Mouse (Mus musculus): ENCODE measurements around the gene Rad51d. TPM values are rescaled to one million over a fixed set of nuclear protein-coding genes. Genes with fewer than 3 reads are reported as not detected.

The Rad51d gene
- total RNA-seq, 1 experiment from 2014 or later, result 17.1 TPM

DNA sequence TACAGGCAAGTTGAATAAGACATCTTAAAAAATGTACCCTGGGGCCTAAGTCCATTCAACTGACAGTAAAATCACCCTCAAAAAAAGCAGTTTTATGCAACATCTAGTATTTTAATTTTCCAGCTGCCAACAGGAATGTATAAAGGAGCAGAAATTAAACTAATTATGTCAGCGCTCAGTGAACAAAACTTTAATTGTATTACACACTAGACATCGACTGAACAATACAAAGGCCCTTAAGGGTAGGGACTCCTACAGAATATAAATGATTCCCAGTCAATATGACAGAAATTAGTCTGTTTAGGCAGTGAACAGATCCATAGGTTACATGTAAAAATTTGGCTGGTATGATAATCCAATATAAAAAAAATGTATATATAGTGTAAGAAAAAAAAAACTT is 27.4 kb downstream of the Rad51d start:
- ATAC-seq (replicated peaks; ENCODE audit: insufficient number of reproducible peaks, low FRiP score, low TSS enrichment, poor library complexity, severe bottlenecking), result no peak

DNA sequence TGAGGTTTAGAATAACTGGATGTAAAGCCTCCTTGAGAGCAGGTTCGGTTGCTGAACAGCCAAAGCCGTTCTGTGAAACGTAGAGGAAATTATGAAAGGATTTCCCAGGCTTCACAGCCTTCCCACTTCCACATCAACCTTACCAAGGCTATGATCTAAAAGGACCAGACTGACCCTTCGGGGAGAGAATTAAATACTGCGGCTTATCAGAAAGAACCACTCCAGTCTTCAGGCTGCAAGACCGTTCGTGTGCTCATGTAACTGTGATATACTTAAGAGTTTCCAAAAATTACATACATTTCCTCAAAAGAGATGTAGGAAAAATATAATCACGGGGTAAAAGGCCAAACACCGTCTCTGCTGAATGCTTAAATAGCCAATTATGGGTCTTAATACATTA is 27.8 kb downstream of the Rad51d start:
- ATAC-seq (replicated peaks; ENCODE audit: insufficient number of reproducible peaks, low FRiP score, low TSS enrichment, poor library complexity, severe bottlenecking), result no peak

GRCm38 (mm10) chr11:82861558-82861957 is 28.9 kb downstream of the Rad51d start:
- ATAC-seq (replicated peaks; ENCODE audit: insufficient number of reproducible peaks, low FRiP score, low TSS enrichment, poor library complexity, severe bottlenecking), result no peak

DNA sequence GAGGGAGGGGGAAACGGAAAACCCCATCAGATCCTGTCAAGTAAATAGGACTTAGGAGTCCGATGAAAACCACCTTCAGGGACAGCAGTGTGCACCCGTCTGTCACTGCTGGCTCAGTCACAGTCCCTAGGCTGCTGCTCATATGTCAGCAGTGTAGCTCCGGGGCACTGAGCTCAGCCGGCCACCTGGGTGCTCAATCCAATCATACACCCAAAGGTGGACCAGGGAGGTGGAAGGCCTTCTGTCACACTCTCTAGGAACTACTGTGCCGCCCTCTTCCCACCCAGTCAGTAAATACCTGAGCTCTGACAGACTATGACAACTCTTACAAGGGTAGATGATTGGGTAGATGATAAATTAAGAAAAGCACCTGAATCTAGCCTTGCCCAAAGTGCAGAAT is 29.7 kb downstream of the Rad51d start:
- ATAC-seq (replicated peaks; ENCODE audit: insufficient number of reproducible peaks, low FRiP score, low TSS enrichment, poor library complexity, severe bottlenecking), result no peak

DNA sequence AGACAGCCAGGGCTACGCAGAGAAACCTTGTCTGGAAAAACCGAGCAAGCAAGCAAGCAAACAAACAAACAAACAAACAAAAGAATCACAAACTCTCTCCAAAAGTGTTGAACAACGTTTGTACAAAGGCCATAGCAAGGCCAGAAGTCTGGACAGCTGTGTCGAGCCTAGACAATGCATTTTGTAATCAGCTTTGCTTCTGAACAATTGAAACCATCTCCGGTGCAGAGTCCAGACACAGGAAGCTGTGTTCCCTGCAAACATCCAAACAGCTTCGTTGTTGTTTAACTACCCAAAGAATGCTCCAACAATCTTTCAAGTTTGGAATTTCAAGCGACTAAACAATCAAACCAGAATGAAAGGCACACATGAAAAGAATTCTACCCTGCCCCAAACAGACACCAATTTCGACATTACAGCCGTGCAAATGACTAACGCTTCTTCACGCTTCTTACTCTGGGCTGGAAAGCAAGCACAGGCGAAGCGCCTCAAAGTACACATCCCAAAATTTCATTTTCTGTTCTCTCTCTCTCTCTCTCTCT is 33.0 kb downstream of the Rad51d start:
- no peak for ATAC-seq (replicated peaks; ENCODE audit: insufficient number of reproducible peaks, low FRiP score, low TSS enrichment, poor library complexity, severe bottlenecking)

GRCm38 (mm10) chr11:82856032-82856431 is 34.4 kb downstream of the Rad51d start:
- ATAC-seq (replicated peaks; ENCODE audit: insufficient number of reproducible peaks, low FRiP score, low TSS enrichment, poor library complexity, severe bottlenecking), result no peak

- no peak for ATAC-seq (replicated peaks; ENCODE audit: insufficient number of reproducible peaks, low FRiP score, low TSS enrichment, poor library complexity, severe bottlenecking)
These were observed 35.0 kb downstream of the Rad51d start for GRCm38 (mm10) chr11:82855327-82855973.

- no peak for ATAC-seq (replicated peaks; ENCODE audit: insufficient number of reproducible peaks, low FRiP score, low TSS enrichment, poor library complexity, severe bottlenecking)
These were observed 36.3 kb downstream of the Rad51d start for GRCm38 (mm10) chr11:82854111-82854510.

GRCm38 (mm10) chr11:82852958-82853357 is 37.5 kb downstream of the Rad51d start:
- ATAC-seq (replicated peaks; ENCODE audit: insufficient number of reproducible peaks, low FRiP score, low TSS enrichment, poor library complexity, severe bottlenecking), result no peak

DNA sequence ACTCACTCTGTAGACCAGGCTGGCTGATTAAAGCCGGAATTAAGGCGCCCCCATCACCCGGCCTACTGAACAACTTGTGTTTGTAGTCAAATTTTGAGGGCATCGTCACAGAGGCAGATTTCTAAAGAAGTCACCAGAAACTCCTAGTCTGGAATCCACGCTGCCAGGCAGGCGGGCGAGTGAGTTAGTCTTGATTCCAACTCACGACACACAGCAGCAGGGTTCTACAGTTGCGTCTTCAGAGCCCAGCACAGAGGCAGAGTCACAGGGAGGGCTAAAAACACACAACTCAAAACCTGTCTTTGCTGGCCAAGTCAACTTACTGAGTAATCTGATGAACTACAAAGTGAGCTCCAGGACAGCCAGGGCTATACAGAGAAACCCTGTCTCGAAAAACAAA is 37.9 kb downstream of the Rad51d start:
- no peak for ATAC-seq (replicated peaks; ENCODE audit: insufficient number of reproducible peaks, low FRiP score, low TSS enrichment, poor library complexity, severe bottlenecking)

DNA sequence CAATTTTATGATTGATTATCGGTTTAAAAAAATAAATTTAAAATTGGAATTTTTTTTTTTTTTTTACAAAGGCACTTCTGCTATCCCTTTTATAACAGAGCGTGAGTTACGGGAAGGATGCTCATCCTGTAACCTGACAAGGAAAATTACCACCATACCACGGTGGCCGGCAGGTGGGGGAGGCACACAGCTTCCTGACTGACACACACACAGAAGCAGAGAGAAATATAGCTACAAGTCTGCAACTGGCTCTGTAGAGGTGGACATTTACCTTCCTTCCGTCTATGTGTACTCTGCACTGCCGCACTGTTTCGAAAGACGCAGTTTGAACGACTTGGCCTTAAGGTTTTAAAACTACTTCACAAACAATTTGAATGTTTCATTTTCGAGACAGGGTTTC is 38.3 kb downstream of the Rad51d start:
- ATAC-seq (replicated peaks; ENCODE audit: insufficient number of reproducible peaks, low FRiP score, low TSS enrichment, poor library complexity, severe bottlenecking), result no peak

- ATAC-seq (replicated peaks; ENCODE audit: insufficient number of reproducible peaks, low FRiP score, low TSS enrichment, poor library complexity, severe bottlenecking), result no peak
These were observed 40.2 kb downstream of the Rad51d start for GRCm38 (mm10) chr11:82850259-82850658.

- ATAC-seq (replicated peaks; ENCODE audit: insufficient number of reproducible peaks, low FRiP score, low TSS enrichment, poor library complexity, severe bottlenecking), result no peak
These were observed 42.8 kb downstream of the Rad51d start for GRCm38 (mm10) chr11:82847571-82848000.

DNA sequence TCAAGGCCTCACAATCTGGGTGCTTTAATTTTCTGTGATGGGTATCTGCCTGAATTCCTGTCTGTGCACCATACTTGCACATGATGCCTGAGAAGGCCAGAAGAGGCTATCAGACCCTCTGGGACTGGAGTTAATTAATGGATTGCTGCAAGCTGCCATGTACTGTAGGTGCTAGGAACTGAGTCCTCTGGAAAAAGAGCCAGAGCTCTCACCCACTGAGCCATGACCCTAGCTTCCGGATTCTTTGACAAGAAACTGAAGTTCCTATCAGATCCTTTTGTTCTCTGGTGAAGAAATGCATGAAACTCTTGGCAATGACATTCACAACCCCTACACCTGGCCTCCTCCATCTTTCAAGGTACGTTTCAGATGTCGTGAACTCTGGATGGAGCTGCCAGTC is 43.5 kb downstream of the Rad51d start:
- no peak for ATAC-seq (replicated peaks; ENCODE audit: insufficient number of reproducible peaks, low FRiP score, low TSS enrichment, poor library complexity, severe bottlenecking)

DNA sequence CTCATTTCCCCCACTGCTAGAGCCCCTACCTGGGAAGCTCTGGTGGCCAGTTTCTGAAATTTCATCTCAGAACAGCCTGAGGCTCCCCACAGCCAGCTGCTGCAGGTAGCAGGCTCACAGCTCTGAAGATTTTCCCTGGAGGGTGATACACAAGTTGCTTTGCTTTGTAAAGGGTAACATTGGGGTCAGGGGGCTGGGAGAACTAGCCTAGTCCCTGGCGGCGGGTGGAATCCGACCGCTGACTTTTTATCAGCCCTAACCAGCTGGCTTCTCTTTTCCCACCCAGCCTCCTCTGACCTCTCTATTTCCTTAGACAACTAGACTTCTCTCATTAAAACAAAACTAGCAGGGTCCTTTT is 44.4 kb downstream of the Rad51d start:
- no peak for ATAC-seq (replicated peaks; ENCODE audit: insufficient number of reproducible peaks, low FRiP score, low TSS enrichment, poor library complexity, severe bottlenecking)

GRCm38 (mm10) chr11:82845415-82846078 is 44.9 kb downstream of the Rad51d start:
- ATAC-seq (replicated peaks; ENCODE audit: insufficient number of reproducible peaks, low FRiP score, low TSS enrichment, poor library complexity, severe bottlenecking), result peak; percentile 91

DNA sequence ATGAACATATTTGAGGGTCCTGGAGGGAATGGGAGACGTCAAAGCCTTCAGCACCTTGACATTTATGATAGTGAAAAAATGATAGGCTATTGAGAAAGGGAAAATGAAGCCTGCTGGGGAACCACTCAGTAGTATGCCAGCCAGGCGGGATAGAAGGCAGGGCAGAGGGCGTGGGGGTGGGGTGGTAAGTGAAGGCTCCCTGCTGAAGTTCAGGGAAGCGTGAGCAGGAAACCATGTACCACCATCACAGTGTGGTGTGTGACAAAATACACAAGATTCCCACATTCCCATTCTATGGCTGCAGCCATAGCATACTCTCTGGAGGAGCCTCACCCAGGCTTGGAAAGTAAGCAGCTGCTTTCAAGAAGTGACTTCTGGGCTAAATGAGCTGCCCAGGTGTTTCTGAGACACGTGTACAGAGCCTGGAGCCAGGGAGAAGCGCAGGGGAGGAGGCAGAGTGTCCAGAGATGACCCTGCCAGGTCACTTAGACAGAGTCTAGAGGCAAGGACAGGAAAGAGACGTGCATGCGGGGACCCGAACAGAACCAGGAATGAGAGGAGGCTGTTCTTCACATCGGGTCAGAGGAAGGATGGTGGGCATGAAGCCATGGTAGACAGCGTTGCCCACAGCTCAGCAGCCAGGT is 45.5 kb downstream of the Rad51d start:
- ATAC-seq (replicated peaks; ENCODE audit: insufficient number of reproducible peaks, low FRiP score, low TSS enrichment, poor library complexity, severe bottlenecking), result 0 out of 2 replicates have a peak, but pooled peaks have one; percentile 4

DNA sequence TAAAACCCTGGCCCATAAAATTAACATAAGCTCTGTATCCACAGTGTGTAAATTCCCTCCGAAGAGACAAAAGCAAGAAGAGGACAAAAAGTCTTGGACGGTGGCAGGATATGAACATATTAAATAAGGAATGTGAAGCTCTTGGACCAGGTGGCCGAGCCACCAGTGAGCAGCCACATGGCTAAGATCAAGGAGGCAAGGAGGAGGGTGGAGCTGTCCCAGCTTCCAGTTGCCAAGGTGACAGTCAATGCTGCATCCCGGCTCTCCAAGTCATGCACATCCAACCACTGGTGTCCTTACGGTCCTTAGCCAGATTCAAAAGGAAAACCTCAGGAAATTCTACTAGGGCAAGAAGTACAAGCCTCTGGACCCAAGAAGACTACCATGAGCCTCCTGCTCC is 51.9 kb downstream of the Rad51d start:
- ATAC-seq (replicated peaks; ENCODE audit: insufficient number of reproducible peaks, low FRiP score, low TSS enrichment, poor library complexity, severe bottlenecking), result no peak

DNA sequence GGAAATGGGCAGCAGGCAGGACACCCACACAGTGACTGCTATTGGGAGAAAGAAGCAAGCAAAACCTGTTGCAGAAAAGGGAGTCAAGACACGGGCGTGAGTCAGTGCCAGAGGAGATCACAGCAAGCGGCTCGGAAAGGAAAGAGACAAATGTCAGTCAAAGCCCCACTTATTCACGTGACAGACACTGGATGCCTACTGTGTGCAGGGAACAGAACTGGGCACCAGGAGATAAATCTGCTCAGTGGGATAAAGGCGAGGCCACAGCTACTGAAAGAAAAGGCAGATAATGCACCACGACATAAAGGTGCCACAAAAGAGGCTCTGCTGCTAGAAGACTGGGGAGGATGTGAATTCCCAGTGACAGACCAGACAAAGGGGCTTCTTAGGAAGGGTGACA is 52.6 kb downstream of the Rad51d start:
- no peak for ATAC-seq (replicated peaks; ENCODE audit: insufficient number of reproducible peaks, low FRiP score, low TSS enrichment, poor library complexity, severe bottlenecking)

GRCm38 (mm10) chr11:82837192-82837591 is 53.2 kb downstream of the Rad51d start:
- ATAC-seq (replicated peaks; ENCODE audit: insufficient number of reproducible peaks, low FRiP score, low TSS enrichment, poor library complexity, severe bottlenecking), result no peak
